Mouse (Mus musculus) intestine, embryonic 14.5 days (tissue): ENCODE measurements around the gene Pdzd2. TPM values are rescaled to one million over a fixed set of nuclear protein-coding genes. Genes with fewer than 3 reads are reported as not detected.

Experiments
- ATAC-seq: fragments of 200-750 bp; cut with Nextera tagmentation; replicated peaks from 2 replicates; pipeline ENCODE4 v1.8.0; 2017; ENCODE audit warnings: low read depth, moderate number of reproducible peaks, moderate TSS enrichment, moderate library complexity; ENCODE audit not compliant: low FRiP score, low TSS enrichment
- DNase-seq: peaks from one replicate; pipeline ENCODE4 v3.0.0-alpha.2; 2018; ENCODE audit warnings: low spot score
- H3K27ac ChIP-seq: fragments of 300-500 bp; sonication (generic); 2 replicates; pipeline ENCODE4 v1.5.1; 2014; ENCODE audit warnings: low read depth, mild to moderate bottlenecking, control low read depth
- H3K27me3 ChIP-seq: fragments of 300-500 bp; sonication (generic); replicated peaks from 2 replicates; pipeline ENCODE4 v1.6.1; 2014; ENCODE audit warnings: low read length, control low read depth; ENCODE audit not compliant: control insufficient read depth, insufficient read depth
- H3K36me3 ChIP-seq: fragments of 300-500 bp; sonication (generic); 2 replicates; pipeline ENCODE4 v1.6.1; 2014; ENCODE audit warnings: low read length, control low read depth; ENCODE audit not compliant: control insufficient read depth, insufficient read depth
- H3K4me1 ChIP-seq: fragments of 300-500 bp; sonication (generic); replicated peaks from 2 replicates; pipeline ENCODE4 v1.6.1; 2014; ENCODE audit warnings: low read length, control low read depth, mixed read lengths; ENCODE audit not compliant: control insufficient read depth, insufficient read depth
- H3K4me2 ChIP-seq: fragments of 300-500 bp; sonication (generic); 2 replicates; pipeline ENCODE4 v1.6.1; 2014; ENCODE audit warnings: low read length
- H3K4me3 ChIP-seq: fragments of 300-500 bp; sonication (generic); 2 replicates; pipeline ENCODE4 v1.5.1; 2014; ENCODE audit warnings: low read depth, low read length, control low read depth, mixed read lengths
- H3K9ac ChIP-seq: fragments of 300-500 bp; sonication (generic); 2 replicates; pipeline ENCODE4 v1.6.1; 2014; ENCODE audit warnings: mild to moderate bottlenecking, low read length
- H3K9me3 ChIP-seq: fragments of 300-500 bp; sonication (generic); 2 replicates; pipeline ENCODE4 v1.6.1; 2016; ENCODE audit warnings: low read length, control low read depth; ENCODE audit not compliant: control insufficient read depth
- WGBS: fragments of 180-500 bp; shearing (Covaris S2); extraction: QIAGEN DNeasy Blood & Tissue Kit; methylation state at CpG from one replicate; pipeline ENCODE4 v1.1.7; 2014; 5-methylcytosine and 5-hydroxymethylcytosine counted together
- polyA plus RNA-seq: library from polyadenylated mRNA; unstranded; fragments of >200 nt; fragmentation: Nextera tagmentation; extraction: Ambion mirVana; gene quantifications from 2 replicates; pipeline ENCODE4 v1.2.1, GENCODE M21; 2014

Gene Pdzd2
- polyA plus RNA-seq, 1 experiment from 2014 or later = 16.2 TPM

DNA sequence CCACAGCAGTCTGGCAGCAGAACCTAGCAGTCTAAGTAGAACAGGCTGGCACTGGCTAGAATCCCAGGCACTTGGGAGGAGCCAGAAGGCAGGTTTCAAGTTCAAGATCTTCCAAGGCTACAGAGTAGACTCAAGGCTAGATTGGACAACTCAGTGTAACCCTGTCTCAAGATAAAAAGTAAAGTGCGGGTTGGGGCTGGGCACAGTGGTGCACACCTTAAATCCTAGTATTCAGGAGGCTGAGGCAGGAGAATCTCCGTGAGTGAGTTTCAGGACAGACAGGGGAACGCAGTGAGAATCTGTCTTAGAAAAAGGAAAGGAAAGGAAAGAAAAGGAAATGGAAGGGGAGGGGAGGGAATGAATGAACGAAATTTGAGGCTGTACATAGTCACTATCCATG is 207.2 kb downstream of the Pdzd2 start:
- no peak for ATAC-seq
- Histone ChIP-seq H3K4me2 (no peak overlapping the region), H3K36me3 (no peaks in the 10 kb centered on the region), H3K4me3 (no peak overlapping the region), H3K9me3 (no peaks in the 10 kb centered on the region), H3K4me1 (0 out of 2 replicates have a peak, but pooled peaks cover 3% of the 10 kb centered on the region), H3K27me3 (no peaks in the 10 kb centered on the region), H3K27ac (no peak overlapping the region), H3K9ac (no peak overlapping the region)
- WGBS = 94% methylated on average over 4 of the region's 4 CpGs
- no peak for DNase-seq

DNA sequence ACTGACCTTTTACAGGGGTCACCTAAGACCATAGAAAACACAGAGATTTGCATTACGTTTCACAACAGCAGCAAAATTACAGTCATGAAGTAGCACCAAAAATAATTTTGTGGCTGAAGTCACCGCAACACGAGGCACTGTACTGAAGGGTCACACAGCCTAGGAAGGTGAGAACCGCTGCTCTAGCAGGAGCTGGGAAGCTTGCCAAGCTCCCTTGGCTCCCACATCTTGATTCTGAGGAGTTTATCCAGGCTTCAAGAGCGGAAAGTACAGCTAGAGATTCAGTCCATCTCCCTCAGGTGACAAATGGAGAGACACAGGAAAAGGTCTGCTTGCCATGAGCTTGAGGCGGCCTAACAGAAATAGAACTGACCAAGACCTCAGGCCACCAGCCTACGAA is 216.9 kb downstream of the Pdzd2 start:
- Histone ChIP-seq H3K27ac (no peak overlapping the region), H3K4me1 (no peaks in the 10 kb centered on the region), H3K4me2 (no peak overlapping the region), H3K9me3 (0 out of 2 replicates have a peak, but pooled peaks cover 8% of the 10 kb centered on the region), H3K4me3 (no peak overlapping the region), H3K9ac (no peak overlapping the region), H3K36me3 (no peaks in the 10 kb centered on the region), H3K27me3 (no peaks in the 10 kb centered on the region)
- no peak for DNase-seq
- ATAC-seq = no peak
- 74% methylated on average over 7 of the region's 7 CpGs for WGBS

GRCm38 (mm10) chr15:12520292-12520691 is 219.4 kb downstream of the Pdzd2 start:
- no peaks in the 10 kb centered on the region for H3K36me3 ChIP-seq
- H3K9me3 ChIP-seq = 0 out of 2 replicates have a peak, but pooled peaks cover 6% of the 10 kb centered on the region
- no peaks in the 10 kb centered on the region for H3K4me1 ChIP-seq
- H3K4me2 ChIP-seq = no peak overlapping the region
- ATAC-seq = no peak
- WGBS = 78% methylated on average over 9 of the region's 9 CpGs
- H3K9ac ChIP-seq = no peak overlapping the region
- H3K4me3 ChIP-seq = no peak overlapping the region
- no peaks in the 10 kb centered on the region for H3K27me3 ChIP-seq
- no peak overlapping the region for H3K27ac ChIP-seq
- no peak for DNase-seq

- H3K36me3 ChIP-seq = no peaks in the 10 kb centered on the region
- DNase-seq (no peak), ATAC-seq (no peak)
- H3K27ac ChIP-seq = no peak overlapping the region
- WGBS = 71% methylated on average over 14 of the region's 14 CpGs
- no peak overlapping the region for H3K9ac ChIP-seq
- no peaks in the 10 kb centered on the region for H3K27me3 ChIP-seq
- H3K9me3 ChIP-seq = 0 out of 2 replicates have a peak, but pooled peaks cover 6% of the 10 kb centered on the region
- no peak overlapping the region for H3K4me3 ChIP-seq
- no peak overlapping the region for H3K4me2 ChIP-seq
- no peaks in the 10 kb centered on the region for H3K4me1 ChIP-seq
Measured at GRCm38 (mm10) chr15:12518370-12518973, 221.3 kb downstream of the Pdzd2 start.

DNA sequence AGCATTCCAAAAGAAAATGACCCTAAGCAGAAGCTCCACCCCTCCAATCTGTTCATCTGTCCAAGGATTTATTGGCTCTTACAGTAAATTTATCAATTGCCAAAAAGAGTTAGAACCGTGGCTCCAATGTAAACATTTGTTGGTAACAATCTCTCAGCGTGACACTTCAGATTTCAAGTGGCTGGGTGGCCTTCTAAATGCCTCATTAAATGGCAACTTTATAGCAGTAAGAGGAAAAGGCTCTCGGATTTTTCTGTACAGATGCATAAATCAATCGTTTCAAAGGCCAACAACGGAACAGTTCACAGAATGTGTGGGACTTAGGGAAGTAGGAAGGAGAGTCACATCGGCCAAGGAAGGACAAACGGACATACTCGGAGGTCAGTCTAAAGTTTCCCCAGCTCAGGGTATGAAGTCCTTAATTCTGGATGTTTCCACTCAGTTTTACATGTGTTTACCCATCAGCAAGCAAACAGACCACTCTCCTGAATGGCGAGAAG is 222.4 kb downstream of the Pdzd2 start:
- Histone ChIP-seq H3K9me3 (0 out of 2 replicates have a peak, but pooled peaks cover 6% of the 10 kb centered on the region), H3K27me3 (no peaks in the 10 kb centered on the region), H3K36me3 (no peaks in the 10 kb centered on the region), H3K4me3 (no peak overlapping the region), H3K27ac (no peak overlapping the region), H3K9ac (no peak overlapping the region), H3K4me1 (no peaks in the 10 kb centered on the region), H3K4me2 (no peak overlapping the region)
- DNase-seq (no peak), ATAC-seq (no peak)
- WGBS = 43% methylated on average over 9 of the region's 9 CpGs

GRCm38 (mm10) chr15:12515272-12515844 is 224.4 kb downstream of the Pdzd2 start:
- Histone ChIP-seq H3K9ac (no peak overlapping the region), H3K27me3 (no peaks in the 10 kb centered on the region), H3K4me3 (no peak overlapping the region), H3K4me2 (no peak overlapping the region), H3K36me3 (no peaks in the 10 kb centered on the region), H3K4me1 (no peaks in the 10 kb centered on the region), H3K27ac (no peak overlapping the region), H3K9me3 (no peaks in the 10 kb centered on the region)
- ATAC-seq (no peak), DNase-seq (no peak)
- 68% methylated on average over 9 of the region's 9 CpGs for WGBS

- ATAC-seq = no peak
Measured at GRCm38 (mm10) chr15:12513526-12513925, 226.2 kb downstream of the Pdzd2 start.

DNA sequence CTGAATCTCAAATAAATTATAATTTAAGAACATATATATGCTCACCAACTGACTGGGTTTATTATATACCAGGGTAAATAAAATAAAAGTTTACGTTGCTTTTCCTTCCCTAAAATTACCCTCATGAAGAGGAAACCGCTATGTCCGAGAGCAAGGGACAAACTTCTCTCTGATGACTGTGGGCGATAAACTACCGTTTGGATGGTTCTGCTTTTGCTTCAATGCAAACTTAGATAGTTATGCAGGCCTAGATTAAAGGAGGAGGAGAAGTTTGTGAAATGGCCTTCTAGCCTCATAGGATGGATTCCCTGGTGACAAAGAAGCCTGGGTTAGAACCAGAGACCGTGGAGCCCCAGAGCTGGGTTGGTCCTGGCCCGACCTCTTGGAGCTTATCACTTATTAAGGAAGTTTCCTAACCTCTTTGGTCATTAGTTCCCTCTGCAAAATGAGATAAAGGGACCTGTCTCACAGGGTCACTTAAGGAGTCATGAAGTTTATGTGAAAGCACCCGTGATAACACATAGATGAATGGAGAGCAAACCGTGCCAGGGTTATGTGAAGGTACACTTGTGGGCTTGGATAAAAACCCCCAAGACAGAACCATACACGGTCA is 230.9 kb downstream of the Pdzd2 start:
- 83% methylated on average over 10 of the region's 10 CpGs for WGBS
- Histone ChIP-seq H3K9ac (no peak overlapping the region), H3K27me3 (no peaks in the 10 kb centered on the region), H3K4me3 (no peak overlapping the region), H3K27ac (no peak overlapping the region), H3K4me2 (no peak overlapping the region), H3K36me3 (no peaks in the 10 kb centered on the region), H3K9me3 (no peaks in the 10 kb centered on the region), H3K4me1 (no peaks in the 10 kb centered on the region)
- ATAC-seq (no peak), DNase-seq (no peak)

More at GRCm38 (mm10) chr15:12513526-12513925, 226.2 kb downstream of the Pdzd2 start:
- H3K9me3 ChIP-seq = no peaks in the 10 kb centered on the region
- no peak overlapping the region for H3K27ac ChIP-seq
- no peaks in the 10 kb centered on the region for H3K4me1 ChIP-seq
- DNase-seq = no peak
- no peak overlapping the region for H3K4me2 ChIP-seq
- 69% methylated on average over 9 of the region's 9 CpGs for WGBS
- no peak overlapping the region for H3K9ac ChIP-seq
- no peak overlapping the region for H3K4me3 ChIP-seq
- H3K36me3 ChIP-seq = no peaks in the 10 kb centered on the region
- no peaks in the 10 kb centered on the region for H3K27me3 ChIP-seq
